Mouse (Mus musculus) CD4-positive, CD25-positive, alpha-beta regulatory T cell, adult 2 months (primary cell): ENCODE results near the gene Ube2q1.

Experiments
- DNase-seq: peaks from one replicate; pipeline ENCODE4 v3.0.0-alpha.2; 2012; ENCODE audit warnings: low read depth, low spot score

The Ube2q1 gene

GRCm38 (mm10) chr3:89772968-89773709 is at the start of gene Ube2q1:
Gene Ube2q1 (plus strand): TSS chr3:89773616.
- peak; percentile 98 for DNase-seq

- peak; percentile 81 for DNase-seq
Observed at GRCm38 (mm10) chr3:89727028-89727427, 46.4 kb upstream of the Ube2q1 start.

- DNase-seq = peak; percentile 24
Observed at GRCm38 (mm10) chr3:89728848-89729247, 44.6 kb upstream of the Ube2q1 start.

- DNase-seq = peak; percentile 97
Observed at GRCm38 (mm10) chr3:89730350-89731331, 42.8 kb upstream of the Ube2q1 start.

GRCm38 (mm10) chr3:89732091-89732490 is 41.3 kb upstream of the Ube2q1 start:
- DNase-seq = no peak

GRCm38 (mm10) chr3:89738509-89738908 is 34.9 kb upstream of the Ube2q1 start:
- DNase-seq = no peak

- DNase-seq = no peak
Observed at GRCm38 (mm10) chr3:89752307-89752706, 21.1 kb upstream of the Ube2q1 start.

GRCm38 (mm10) chr3:89755283-89755682 is 18.1 kb upstream of the Ube2q1 start:
- no peak for DNase-seq

- no peak for DNase-seq
Observed at GRCm38 (mm10) chr3:89757851-89758250, 15.6 kb upstream of the Ube2q1 start.

- DNase-seq = no peak
Observed at GRCm38 (mm10) chr3:89759786-89760185, 13.6 kb upstream of the Ube2q1 start.

- peak; percentile 88 for DNase-seq
Observed at GRCm38 (mm10) chr3:89764119-89764724, 9.2 kb upstream of the Ube2q1 start, which contains the start of gene Chrnb2. Gene Chrnb2 (minus strand): TSS chr3:89764632.

GRCm38 (mm10) chr3:89769584-89769983 is 3.8 kb upstream of the Ube2q1 start:
- DNase-seq = no peak

- DNase-seq = no peak
Observed at GRCm38 (mm10) chr3:89770425-89771002, 2.9 kb upstream of the Ube2q1 start.

- DNase-seq = peak; percentile 92
Observed at GRCm38 (mm10) chr3:89772588-89772967, 838 bp upstream of the Ube2q1 start.

- DNase-seq = no peak
Observed at GRCm38 (mm10) chr3:89773740-89774211, 360 bp downstream of the Ube2q1 start.

- peak; percentile 27 for DNase-seq
Observed at GRCm38 (mm10) chr3:89774236-89774960, 982 bp downstream of the Ube2q1 start.

- DNase-seq = no peak
Observed at GRCm38 (mm10) chr3:89776001-89776400, 2.6 kb downstream of the Ube2q1 start.

- DNase-seq = no peak
Observed at GRCm38 (mm10) chr3:89780102-89780501, 6.7 kb downstream of the Ube2q1 start.

- DNase-seq = no peak
Observed at GRCm38 (mm10) chr3:89781640-89782039, 8.2 kb downstream of the Ube2q1 start.

- DNase-seq = peak; percentile 71
Observed at GRCm38 (mm10) chr3:89784991-89785753, 11.8 kb downstream of the Ube2q1 start.
